Mouse (Mus musculus): ENCODE measurements around the gene Dbndd2.

DNA sequence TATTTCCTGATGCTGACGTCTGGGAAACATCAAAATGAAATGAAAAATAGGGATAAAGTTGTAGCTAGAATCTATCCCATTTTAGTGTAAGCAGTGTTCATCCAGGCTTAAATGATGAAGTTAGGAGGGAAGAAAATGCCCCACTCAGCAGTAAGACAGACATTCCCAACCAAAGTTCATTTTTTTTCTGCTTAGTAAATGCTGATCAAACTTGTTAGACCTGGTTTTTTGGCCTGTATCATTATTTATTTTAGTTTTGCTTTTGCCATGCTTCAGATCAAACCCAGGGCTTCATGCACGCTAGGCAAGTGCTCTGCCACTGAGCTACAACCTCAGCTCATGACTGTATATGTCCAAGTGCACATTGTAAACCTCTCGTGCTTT is 39.8 kb upstream of the Dbndd2 start:
- TF ChIP-seq CTCF (IDR thresholded peaks at IDR 0.05; ENCODE audit: borderline replicate concordance, control insufficient read depth, extremely low read depth, insufficient read depth, low read length, poor library complexity) (no peak), POLR2A (IDR thresholded peaks at IDR 0.05; ENCODE audit: control insufficient read depth, extremely low read depth, insufficient read depth, low read length, poor library complexity) (no peak)

Measured in thymus, adult 2 months (tissue).